Mouse (Mus musculus): ENCODE results near the gene Terf2. TPM values are rescaled to one million over a fixed set of nuclear protein-coding genes. Genes with fewer than 3 reads are reported as not detected.
A peak's percentile ranks its signal among the peaks of the same experiment; 100 is the strongest.

The Terf2 gene
- 22.8 and 26.1 TPM in 2 replicates for polyA plus RNA-seq (2015; fragmentation: Nextera tagmentation; extraction: Ambion mirVana)

GRCm38 (mm10) chr8:107096366-107097036 is at the start of gene Terf2:
Terf2 (minus strand) TSS chr8:107096547.
- Histone ChIP-seq H3K4me1 (peaks cover 25% of the 10 kb centered on the region), H3K36me3 (no peaks in the 10 kb centered on the region), H3K4me3 (peak within 1 kb of the TSS; percentile 89), H3K9ac (replicated peaks) (peak within 1 kb of the TSS; percentile 87), H3K4me2 (replicated peaks) (peak within 1 kb of the TSS; percentile 55), H3K9me3 (no peaks in the 10 kb centered on the region), H3K27me3 (no peaks in the 10 kb centered on the region), H3K27ac (replicated peaks) (peak within 1 kb of the TSS; percentile 87)
- 4% methylated on average over 35 of the region's 39 CpGs for WGBS
- ATAC-seq (replicated peaks): peak; percentile 97

GRCm38 (mm10) chr8:107143501-107143900 is 47.2 kb upstream of the Terf2 start:
- WGBS: 51% methylated on average over 4 of the region's 4 CpGs
- no peak for ATAC-seq (replicated peaks)
- Histone ChIP-seq H3K9ac (replicated peaks) (no peak overlapping the region), H3K36me3 (no peaks in the 10 kb centered on the region), H3K27me3 (no peaks in the 10 kb centered on the region), H3K9me3 (no peaks in the 10 kb centered on the region), H3K27ac (replicated peaks) (no peak overlapping the region), H3K4me2 (replicated peaks) (no peak overlapping the region), H3K4me1 (no peaks in the 10 kb centered on the region), H3K4me3 (no peak overlapping the region)

- Histone ChIP-seq H3K4me2 (replicated peaks) (no peak overlapping the region), H3K9me3 (no peaks in the 10 kb centered on the region), H3K9ac (replicated peaks) (no peak overlapping the region), H3K4me1 (no peaks in the 10 kb centered on the region), H3K4me3 (no peak overlapping the region), H3K27me3 (no peaks in the 10 kb centered on the region), H3K27ac (replicated peaks) (no peak overlapping the region), H3K36me3 (no peaks in the 10 kb centered on the region)
- 92% methylated on average over 4 of the region's 4 CpGs for WGBS
- no peak for ATAC-seq (replicated peaks)
These were observed 46.2 kb upstream of the Terf2 start for GRCm38 (mm10) chr8:107142539-107142938.

GRCm38 (mm10) chr8:107139704-107140470 is 43.5 kb upstream of the Terf2 start:
- Histone ChIP-seq H3K4me2 (replicated peaks) (no peak overlapping the region), H3K9ac (replicated peaks) (no peak overlapping the region), H3K27ac (replicated peaks) (no peak overlapping the region), H3K9me3 (no peaks in the 10 kb centered on the region), H3K4me3 (no peak overlapping the region), H3K4me1 (no peaks in the 10 kb centered on the region), H3K27me3 (no peaks in the 10 kb centered on the region), H3K36me3 (no peaks in the 10 kb centered on the region)
- WGBS: 47% methylated on average over 13 of the region's 13 CpGs
- no peak for ATAC-seq (replicated peaks)

GRCm38 (mm10) chr8:107138338-107138737 is 42.0 kb upstream of the Terf2 start:
- no peaks in the 10 kb centered on the region for H3K9me3 ChIP-seq
- WGBS: 93% methylated on average over 5 of the region's 5 CpGs

GRCm38 (mm10) chr8:107137591-107137990 is 41.2 kb upstream of the Terf2 start:
- H3K4me2 ChIP-seq (replicated peaks): no peak overlapping the region
- H3K4me1 ChIP-seq: no peaks in the 10 kb centered on the region
- no peak overlapping the region for H3K27ac ChIP-seq (replicated peaks)
- no peaks in the 10 kb centered on the region for H3K36me3 ChIP-seq
- H3K9me3 ChIP-seq: no peaks in the 10 kb centered on the region
- 84% methylated on average over 6 of the region's 6 CpGs for WGBS
- H3K4me3 ChIP-seq: no peak overlapping the region
- no peaks in the 10 kb centered on the region for H3K27me3 ChIP-seq
- no peak overlapping the region for H3K9ac ChIP-seq (replicated peaks)
- no peak for ATAC-seq (replicated peaks)

More at GRCm38 (mm10) chr8:107138338-107138737, 42.0 kb upstream of the Terf2 start:
- no peak overlapping the region for H3K4me2 ChIP-seq (replicated peaks)
- no peak overlapping the region for H3K9ac ChIP-seq (replicated peaks)
- no peak for ATAC-seq (replicated peaks)
- no peaks in the 10 kb centered on the region for H3K27me3 ChIP-seq
- H3K36me3 ChIP-seq: no peaks in the 10 kb centered on the region
- H3K27ac ChIP-seq (replicated peaks): no peak overlapping the region
- H3K4me3 ChIP-seq: no peak overlapping the region
- no peaks in the 10 kb centered on the region for H3K4me1 ChIP-seq

GRCm38 (mm10) chr8:107136003-107136612 is 39.8 kb upstream of the Terf2 start:
- H3K4me2 ChIP-seq (replicated peaks): no peak overlapping the region
- ATAC-seq (replicated peaks): no peak
- no peaks in the 10 kb centered on the region for H3K36me3 ChIP-seq
- H3K9ac ChIP-seq (replicated peaks): no peak overlapping the region
- no peak overlapping the region for H3K27ac ChIP-seq (replicated peaks)
- WGBS: 18% methylated on average over 8 of the region's 8 CpGs
- H3K4me3 ChIP-seq: no peak overlapping the region
- no peaks in the 10 kb centered on the region for H3K27me3 ChIP-seq
- H3K9me3 ChIP-seq: no peaks in the 10 kb centered on the region
- H3K4me1 ChIP-seq: no peaks in the 10 kb centered on the region

GRCm38 (mm10) chr8:107133881-107134280 is 37.5 kb upstream of the Terf2 start:
- H3K27me3 ChIP-seq: no peaks in the 10 kb centered on the region
- no peak for ATAC-seq (replicated peaks)
- no peak overlapping the region for H3K4me3 ChIP-seq
- H3K4me1 ChIP-seq: peaks cover 3% of the 10 kb centered on the region; the same call in 1 of the 2 replicates
- H3K36me3 ChIP-seq: no peaks in the 10 kb centered on the region
- no peak overlapping the region for H3K4me2 ChIP-seq (replicated peaks)
- 62% methylated on average over 6 of the region's 6 CpGs for WGBS
- no peak overlapping the region for H3K27ac ChIP-seq (replicated peaks)
- no peak overlapping the region for H3K9ac ChIP-seq (replicated peaks)
- H3K9me3 ChIP-seq: no peaks in the 10 kb centered on the region

GRCm38 (mm10) chr8:107132581-107133491 is 36.5 kb upstream of the Terf2 start:
- 90% methylated on average over 24 of the region's 24 CpGs for WGBS

GRCm38 (mm10) chr8:107130028-107130427 is 33.7 kb upstream of the Terf2 start:
- Histone ChIP-seq H3K9ac (replicated peaks) (no peak overlapping the region), H3K36me3 (no peaks in the 10 kb centered on the region), H3K27ac (replicated peaks) (no peak overlapping the region), H3K4me3 (no peak overlapping the region), H3K27me3 (no peaks in the 10 kb centered on the region), H3K4me1 (peaks cover 3% of the 10 kb centered on the region; the same call in 1 of the 2 replicates), H3K9me3 (no peaks in the 10 kb centered on the region), H3K4me2 (replicated peaks) (no peak overlapping the region)
- ATAC-seq (replicated peaks): no peak
- WGBS: 63% methylated on average over 6 of the region's 6 CpGs

More at GRCm38 (mm10) chr8:107132581-107133491, 36.5 kb upstream of the Terf2 start:
- Histone ChIP-seq H3K4me1 (peaks cover 3% of the 10 kb centered on the region; the same call in 1 of the 2 replicates), H3K27ac (replicated peaks) (no peak overlapping the region), H3K9ac (replicated peaks) (no peak overlapping the region), H3K27me3 (no peaks in the 10 kb centered on the region), H3K36me3 (no peaks in the 10 kb centered on the region), H3K4me3 (no peak overlapping the region), H3K9me3 (no peaks in the 10 kb centered on the region), H3K4me2 (replicated peaks) (no peak overlapping the region)
- ATAC-seq (replicated peaks): no peak

GRCm38 (mm10) chr8:107129171-107130025 is 33.1 kb upstream of the Terf2 start:
- Histone ChIP-seq H3K4me1 (peaks cover 3% of the 10 kb centered on the region; the same call in 1 of the 2 replicates), H3K4me3 (no peak overlapping the region), H3K9ac (replicated peaks) (no peak overlapping the region), H3K27me3 (no peaks in the 10 kb centered on the region), H3K36me3 (no peaks in the 10 kb centered on the region), H3K4me2 (replicated peaks) (no peak overlapping the region), H3K9me3 (no peaks in the 10 kb centered on the region), H3K27ac (replicated peaks) (no peak overlapping the region)
- no peak for ATAC-seq (replicated peaks)
- WGBS: 37% methylated on average over 8 of the region's 8 CpGs
